ENCODE assay signal across 26 mouse cellular contexts in genomic region chr4:152068166-152068724, GRCm38 (mm10). TPM values are rescaled to one million over a fixed set of nuclear protein-coding genes. Genes with fewer than 3 reads are reported as not detected.
DNase-seq lines count a peak whose midpoint lies in the region; ATAC-seq lines count a peak whose summit lies in the region.
"Had no signal": no experiment of that assay in that cellular context is flagged by ENCODE, and none has a peak within 500 bp of the region (broad histone marks: within the 10 kb centered on the region; RNA-seq: fewer than 3 reads in every experiment).

No protein-coding gene starts in this region.

- H3K27me3 ChIP-seq in hindbrain, embryonic 10.5 days (ENCODE audit: insufficient read depth, poor library complexity, severe bottlenecking) = no peaks in the 10 kb centered on the region
- no peaks in the 10 kb centered on the region for H3K27me3 ChIP-seq in hindbrain, embryonic 12.5 days
- H3K27me3 ChIP-seq: embryonic facial prominence, embryonic 15.5 days; heart, embryonic 13.5 days; limb, embryonic 15.5 days; lung, embryonic 15.5 days had no signal

- H3K4me2 ChIP-seq in hindbrain, embryonic 12.5 days (replicated peaks) = no peak overlapping the region
- H3K4me2 ChIP-seq: embryonic facial prominence, embryonic 15.5 days; heart, embryonic 13.5 days; hindbrain, embryonic 14.5 days; limb, embryonic 15.5 days; lung, embryonic 15.5 days had no signal

- no peaks in the 10 kb centered on the region for H3K9me3 ChIP-seq in hindbrain, embryonic 10.5 days
- H3K9me3 ChIP-seq in hindbrain, embryonic 12.5 days (replicated peaks) = no peaks in the 10 kb centered on the region
- H3K9me3 ChIP-seq: embryonic facial prominence, embryonic 15.5 days; heart, embryonic 13.5 days; limb, embryonic 15.5 days; lung, embryonic 15.5 days had no signal

- peaks cover 42% of the 10 kb centered on the region for H3K4me1 ChIP-seq in hindbrain, embryonic 10.5 days (replicated peaks)
- peaks cover 12% of the 10 kb centered on the region for H3K4me1 ChIP-seq in hindbrain, embryonic 12.5 days

- no peak for ATAC-seq in hindbrain, embryonic 12.5 days (ENCODE audit: low FRiP score)
- ATAC-seq: CD4-positive, CD25-positive, alpha-beta regulatory T cell, adult 4 months; forebrain, embryonic 14.5 days; inflammation-experienced regulatory T-cells, adult 6 months; midbrain, embryonic 16.5 days had no signal

- peak; percentile 20 for DNase-seq in hindbrain, embryonic 10.5 days (ENCODE audit: low spot score)
- DNase-seq in Muller cell, postnatal 12 days (ENCODE audit: inconsistent ontology term) = peak; percentile 95
- peak; percentile 64 for DNase-seq in adipocyte (ENCODE audit: low spot score)
- peak; percentile 42 for DNase-seq in skeletal muscle tissue, adult 2 months (ENCODE audit: low read depth, low spot score)
- no peak for DNase-seq in frontal cortex, postnatal 14 days (ENCODE audit: low spot score in 2 of 2)
- no peak for DNase-seq in layer of hippocampus, adult 9-11 months
- DNase-seq: adrenal gland, adult 8-10 months; cerebellum, adult 9-10 months; heart, postnatal 14 days; kidney, adult 2 months; left cerebral cortex, postnatal 4 days; thymus, postnatal 25 days had no signal

- no peak overlapping the region for H3K4me3 ChIP-seq in hindbrain, embryonic 10.5 days
- H3K4me3 ChIP-seq in hindbrain, embryonic 12.5 days = no peak overlapping the region
- H3K4me3 ChIP-seq: embryonic facial prominence, embryonic 15.5 days; heart, embryonic 13.5 days; left cerebral cortex, adult 2 months; limb, embryonic 15.5 days; lung, embryonic 15.5 days had no signal

- no peak overlapping the region for H3K9ac ChIP-seq in hindbrain, embryonic 12.5 days
- H3K9ac ChIP-seq: embryonic facial prominence, embryonic 15.5 days; heart, embryonic 13.5 days; hindbrain, embryonic 14.5 days; limb, embryonic 15.5 days; liver, embryonic 14.5 days; lung, embryonic 15.5 days had no signal

- 61% methylated on average over 6 of the region's 6 CpGs for WGBS in hindbrain, embryonic 10.5 days
- 61% methylated on average over 6 of the region's 6 CpGs for WGBS in hindbrain, embryonic 12.5 days

- peak overlapping the region; percentile 68 for H3K27ac ChIP-seq in hindbrain, embryonic 10.5 days
- H3K27ac ChIP-seq in hindbrain, embryonic 12.5 days = no peak overlapping the region
- H3K27ac ChIP-seq: embryonic facial prominence, embryonic 15.5 days; heart, embryonic 13.5 days; hindbrain, embryonic 14.5 days; kidney, postnatal 0 days; left cerebral cortex, adult 2 months; limb, embryonic 15.5 days; liver, embryonic 14.5 days; lung, embryonic 15.5 days; macrophage had no signal

- H3K36me3 ChIP-seq in hindbrain, embryonic 10.5 days = peaks cover 11% of the 10 kb centered on the region
- H3K36me3 ChIP-seq in hindbrain, embryonic 12.5 days = 0 out of 2 replicates have a peak, but pooled peaks cover 2% of the 10 kb centered on the region
- H3K36me3 ChIP-seq: heart, embryonic 13.5 days; lung, embryonic 15.5 days had no signal

RNA-seq across cellular contexts. Expression of gene Plekhg5, which starts 4.1 kb away (rescaled TPM):
- 9.6 and 12.4 TPM in 2 replicates for polyA plus RNA-seq in hindbrain, embryonic 10.5 days (2016; fragmentation: Nextera tagmentation; extraction: Ambion mirVana)
- 11.7 and 12.0 TPM in 2 replicates for polyA plus RNA-seq in hindbrain, embryonic 12.5 days (2016; fragmentation: Nextera tagmentation; extraction: Ambion mirVana)

RNA-seq across cellular contexts. Expression of gene Nol9, which starts 29.1 kb away (rescaled TPM):
- 37.7 and 38.9 TPM in 2 replicates for polyA plus RNA-seq in hindbrain, embryonic 10.5 days (2016; fragmentation: Nextera tagmentation; extraction: Ambion mirVana)
- polyA plus RNA-seq in hindbrain, embryonic 12.5 days (2016; fragmentation: Nextera tagmentation; extraction: Ambion mirVana) = 32.6 and 33.9 TPM in 2 replicates

RNA-seq across cellular contexts. Expression of gene Tas1r1, which starts 29.9 kb away (rescaled TPM):
- polyA plus RNA-seq in hindbrain, embryonic 10.5 days (2016; fragmentation: Nextera tagmentation; extraction: Ambion mirVana) = 0.65 and 0.67 TPM in 2 replicates
- 1.0 and 1.2 TPM in 2 replicates for polyA plus RNA-seq in hindbrain, embryonic 12.5 days (2016; fragmentation: Nextera tagmentation; extraction: Ambion mirVana)
- polyA plus RNA-seq: CD4-positive, CD25-positive, alpha-beta regulatory T cell, adult 4 months; heart, embryonic 13.5 days; inflammation-experienced regulatory T-cells, adult 6 months; macrophage had no signal

RNA-seq across cellular contexts. Expression of gene Zbtb48, which starts 40.8 kb away (rescaled TPM):
- 23.3 and 25.9 TPM in 2 replicates for polyA plus RNA-seq in hindbrain, embryonic 10.5 days (2016; fragmentation: Nextera tagmentation; extraction: Ambion mirVana)
- 20.4 and 25.2 TPM in 2 replicates for polyA plus RNA-seq in hindbrain, embryonic 12.5 days (2016; fragmentation: Nextera tagmentation; extraction: Ambion mirVana)

RNA-seq across cellular contexts. Expression of gene Tnfrsf25, which starts 47.5 kb away (rescaled TPM):
- polyA plus RNA-seq in hindbrain, embryonic 10.5 days (2016; fragmentation: Nextera tagmentation; extraction: Ambion mirVana) = 0.70 and 0.82 TPM in 2 replicates
- 0.59 and 0.74 TPM in 2 replicates for polyA plus RNA-seq in hindbrain, embryonic 12.5 days (2016; fragmentation: Nextera tagmentation; extraction: Ambion mirVana)

Comparison
In these comparisons a context has a peak if more than half of its experiments do, and no peak if none do; other contexts are left out.
1. DNase-seq: peak in hindbrain, embryonic 10.5 days (single experiment), Muller cell, postnatal 12 days (single experiment), adipocyte (single experiment) and skeletal muscle tissue, adult 2 months (single experiment); none in frontal cortex, postnatal 14 days (0 of 2) and layer of hippocampus, adult 9-11 months (single experiment).